Mouse (Mus musculus) neural tube, embryonic 15.5 days (tissue): ENCODE results near the gene Acad11. TPM values are rescaled to one million over a fixed set of nuclear protein-coding genes. Genes with fewer than 3 reads are reported as not detected.

Experiments used
- ATAC-seq: fragments of 200-750 bp; cut with Nextera tagmentation; 2 replicates; pipeline ENCODE4 v1.8.0; 2017; ENCODE audit warnings: mild to moderate bottlenecking, moderate TSS enrichment, moderate library complexity; ENCODE audit not compliant: low FRiP score
- H3K27ac ChIP-seq: fragments of 300-500 bp; sonication (generic); replicated peaks from 2 replicates; pipeline ENCODE4 v1.5.1; 2015; ENCODE audit warnings: mild to moderate bottlenecking, inconsistent platforms
- H3K27me3 ChIP-seq: fragments of 300-500 bp; sonication (generic); replicated peaks from 2 replicates; pipeline ENCODE4 v1.6.1; 2015; ENCODE audit warnings: inconsistent platforms
- H3K36me3 ChIP-seq: fragments of 300-500 bp; sonication (generic); 2 replicates; pipeline ENCODE4 v1.6.1; 2015; ENCODE audit warnings: inconsistent platforms
- H3K4me1 ChIP-seq: fragments of 300-500 bp; sonication (generic); 2 replicates; pipeline ENCODE4 v1.6.1; 2015; ENCODE audit warnings: inconsistent platforms
- H3K4me2 ChIP-seq: fragments of 300-500 bp; sonication (generic); 2 replicates; pipeline ENCODE4 v1.6.1; 2015; ENCODE audit warnings: inconsistent platforms, mild to moderate bottlenecking, moderate library complexity
- H3K4me3 ChIP-seq: fragments of 300-500 bp; sonication (generic); replicated peaks from 2 replicates; pipeline ENCODE4 v1.5.1; 2015; ENCODE audit warnings: mild to moderate bottlenecking, inconsistent platforms
- H3K9ac ChIP-seq: fragments of 300-500 bp; sonication (generic); replicated peaks from 2 replicates; pipeline ENCODE4 v1.6.1; 2015; ENCODE audit warnings: mild to moderate bottlenecking, inconsistent platforms
- H3K9me3 ChIP-seq: fragments of 300-500 bp; sonication (generic); replicated peaks from 2 replicates; pipeline ENCODE4 v1.6.1; 2016; ENCODE audit warnings: inconsistent platforms
- WGBS: fragments of 180-500 bp; shearing (Covaris S2); methylation state at CpG from one replicate; pipeline ENCODE4 v1.1.7; 2015; ENCODE audit warnings: mixed read lengths; 5-methylcytosine and 5-hydroxymethylcytosine counted together
- polyA plus RNA-seq: library from polyadenylated mRNA; unstranded; fragments of >200 nt; fragmentation: Nextera tagmentation; extraction: Ambion mirVana; gene quantifications from 2 replicates; pipeline ENCODE4 v1.2.1, GENCODE M21; 2015

Acad11 gene
- polyA plus RNA-seq, 1 experiment from 2014 or later: 6.4 TPM

- H3K27me3 ChIP-seq: no peaks in the 10 kb centered on the region
- no peak within 1 kb of the TSS for H3K4me3 ChIP-seq
- peaks cover 25% of the 10 kb centered on the region for H3K36me3 ChIP-seq
- no peaks in the 10 kb centered on the region for H3K4me1 ChIP-seq
- H3K27ac ChIP-seq: no peak within 1 kb of the TSS
- no peak within 1 kb of the TSS for H3K9ac ChIP-seq
- H3K4me2 ChIP-seq: no peak within 1 kb of the TSS
- no peak for ATAC-seq
- no peaks in the 10 kb centered on the region for H3K9me3 ChIP-seq
- 73% methylated on average over 2 of the region's 2 CpGs for WGBS
Measured at GRCm38 (mm10) chr9:104040362-104040761, 22.8 kb upstream of the Acad11 start, which contains the start of gene Gm28305. TSS of gene Gm28305 (plus strand) at chr9:104040662.

DNA sequence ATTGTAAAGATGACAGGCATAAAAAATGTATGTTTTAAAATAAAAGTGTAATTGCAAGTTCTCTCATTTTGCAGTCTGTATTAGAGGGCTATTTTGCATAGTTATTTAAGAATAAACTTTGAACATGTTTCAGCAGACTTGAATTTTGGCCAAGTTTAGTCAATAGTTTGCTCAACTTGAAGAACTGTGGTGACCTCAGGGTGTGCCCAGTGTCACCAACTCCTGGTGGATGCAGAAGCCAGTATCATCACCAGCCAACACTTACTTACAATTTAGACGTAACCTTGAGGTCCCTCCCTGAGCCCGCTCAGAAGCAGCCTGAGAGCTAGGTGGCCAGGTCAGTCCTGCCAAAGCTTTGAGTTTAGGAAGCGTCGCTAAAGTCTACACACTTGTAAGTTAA is 19.5 kb upstream of the Acad11 start:
- ATAC-seq: no peak
- Histone ChIP-seq H3K9me3 (no peaks in the 10 kb centered on the region), H3K27ac (no peak overlapping the region), H3K4me3 (no peak overlapping the region), H3K27me3 (no peaks in the 10 kb centered on the region), H3K4me1 (no peaks in the 10 kb centered on the region), H3K36me3 (peaks cover 45% of the 10 kb centered on the region), H3K4me2 (no peak overlapping the region), H3K9ac (no peak overlapping the region)
- 89% methylated on average over 4 of the region's 4 CpGs for WGBS

DNA sequence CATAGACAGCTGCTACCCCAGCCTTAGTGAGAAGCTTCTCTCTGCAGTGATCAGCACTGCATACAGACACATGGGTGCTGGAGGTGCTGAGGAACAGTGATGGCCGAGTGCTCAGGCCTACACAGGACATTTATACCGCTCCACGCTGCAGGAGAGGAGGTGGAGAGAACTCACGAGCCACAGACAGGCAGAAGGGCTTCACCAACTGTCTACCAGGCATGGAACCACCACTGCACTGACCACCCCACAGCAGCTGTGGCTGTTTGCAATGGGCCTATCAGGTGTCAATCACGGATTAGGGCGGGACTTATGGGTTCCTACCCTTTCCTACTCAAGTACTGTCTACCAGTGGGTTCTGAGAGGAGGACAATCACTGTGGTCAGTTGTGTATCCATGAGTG is 12.1 kb upstream of the Acad11 start:
- WGBS: 97% methylated on average over 6 of the region's 6 CpGs
- no peaks in the 10 kb centered on the region for H3K4me1 ChIP-seq
- H3K4me2 ChIP-seq: no peak overlapping the region
- H3K36me3 ChIP-seq: peaks cover 94% of the 10 kb centered on the region
- H3K4me3 ChIP-seq: no peak overlapping the region
- ATAC-seq: no peak
- no peak overlapping the region for H3K27ac ChIP-seq
- H3K9me3 ChIP-seq: no peaks in the 10 kb centered on the region
- H3K27me3 ChIP-seq: no peaks in the 10 kb centered on the region
- no peak overlapping the region for H3K9ac ChIP-seq

DNA sequence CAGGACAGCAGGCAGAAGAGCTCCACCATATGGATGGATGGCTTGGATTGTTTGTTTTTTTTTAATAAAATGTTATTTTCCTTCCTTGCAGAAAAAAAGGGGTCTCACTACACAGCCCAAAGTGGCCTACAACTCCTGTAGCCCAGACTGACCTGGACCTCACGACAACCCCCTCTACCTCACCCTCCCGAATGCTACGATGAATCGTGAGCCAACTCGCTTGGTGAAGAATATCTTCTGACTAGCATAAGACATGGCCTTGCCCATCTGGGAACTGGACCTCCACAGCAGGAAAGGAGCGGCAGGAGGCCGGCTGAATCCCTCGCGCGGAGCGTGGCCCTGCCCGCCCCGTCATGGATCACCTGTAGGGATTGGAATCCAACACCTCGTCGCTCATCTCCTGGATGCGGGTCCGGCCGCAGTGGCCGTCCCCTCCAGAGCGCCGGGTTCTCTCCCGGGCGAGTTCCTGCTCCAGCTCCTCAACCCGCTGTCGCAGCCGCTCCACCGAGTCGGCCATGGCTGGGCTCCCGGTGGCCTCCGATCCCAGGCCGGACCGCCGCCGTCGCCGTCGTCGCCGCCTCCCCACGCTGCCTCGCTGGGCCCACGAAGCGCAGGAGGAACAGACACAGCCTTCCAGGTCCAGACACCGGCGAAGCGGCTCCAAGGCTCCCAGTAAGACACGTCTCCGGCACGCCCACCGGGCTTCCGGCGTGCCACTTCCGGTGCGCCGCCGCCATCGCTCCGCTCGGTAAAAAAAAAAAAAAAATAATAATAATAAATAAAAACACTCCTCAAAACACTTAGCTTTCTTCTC is 540 bp upstream of the Acad11 start, which contains the start of gene Uba5:
TSS of gene Uba5 (minus strand) at position 705 of the 814 bp plus-strand sequence.
- H3K27ac ChIP-seq: peak within 1 kb of the TSS; percentile 85
- peaks cover 21% of the 10 kb centered on the region for H3K4me1 ChIP-seq
- peak within 1 kb of the TSS; percentile 96 for H3K9ac ChIP-seq
- WGBS: under 1% methylated on average over 59 of the region's 59 CpGs
- H3K36me3 ChIP-seq: peaks cover 21% of the 10 kb centered on the region
- ATAC-seq: peak; percentile 87
- H3K27me3 ChIP-seq: no peaks in the 10 kb centered on the region
- H3K4me3 ChIP-seq: peak within 1 kb of the TSS; percentile 99
- H3K4me2 ChIP-seq: peak within 1 kb of the TSS; percentile 86
- no peaks in the 10 kb centered on the region for H3K9me3 ChIP-seq

- Histone ChIP-seq H3K4me1 (peaks cover 21% of the 10 kb centered on the region), H3K27me3 (no peaks in the 10 kb centered on the region), H3K27ac (no peak overlapping the region), H3K4me2 (no peak overlapping the region), H3K36me3 (peaks cover 12% of the 10 kb centered on the region), H3K9ac (no peak overlapping the region), H3K4me3 (no peak overlapping the region), H3K9me3 (no peaks in the 10 kb centered on the region)
- ATAC-seq: no peak
- WGBS: 37% methylated on average over 1 of the region's 1 CpGs
Measured at GRCm38 (mm10) chr9:104064571-104064970, 1.4 kb downstream of the Acad11 start.

DNA sequence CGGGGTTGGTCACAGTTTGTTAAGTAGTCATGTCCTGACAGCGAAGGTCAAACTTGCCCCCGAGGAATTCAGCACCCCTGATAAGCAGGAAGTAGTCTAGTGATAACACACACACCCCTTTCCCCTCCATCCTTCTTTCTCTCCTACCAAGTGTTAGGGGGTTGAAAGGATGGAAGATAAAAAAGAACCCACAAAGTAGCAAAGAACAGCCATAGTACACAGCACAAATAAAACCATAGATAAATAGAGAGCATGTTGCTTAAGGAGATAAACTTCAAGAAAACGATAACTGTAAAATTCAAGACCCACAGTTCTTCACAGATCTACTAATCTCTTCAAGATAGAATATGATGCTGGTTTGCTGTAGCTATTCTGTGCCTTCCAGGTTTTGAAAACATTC is 7.1 kb downstream of the Acad11 start:
- no peak overlapping the region for H3K4me3 ChIP-seq
- H3K4me1 ChIP-seq: no peaks in the 10 kb centered on the region
- H3K9me3 ChIP-seq: no peaks in the 10 kb centered on the region
- H3K4me2 ChIP-seq: no peak overlapping the region
- no peaks in the 10 kb centered on the region for H3K36me3 ChIP-seq
- no peaks in the 10 kb centered on the region for H3K27me3 ChIP-seq
- ATAC-seq: no peak
- WGBS: 86% methylated on average over 4 of the region's 4 CpGs
- no peak overlapping the region for H3K9ac ChIP-seq
- H3K27ac ChIP-seq: no peak overlapping the region

GRCm38 (mm10) chr9:104070863-104071604 is 7.9 kb downstream of the Acad11 start:
- Histone ChIP-seq H3K4me1 (no peaks in the 10 kb centered on the region), H3K9ac (no peak overlapping the region), H3K9me3 (no peaks in the 10 kb centered on the region), H3K4me3 (no peak overlapping the region), H3K27me3 (no peaks in the 10 kb centered on the region), H3K4me2 (no peak overlapping the region), H3K36me3 (no peaks in the 10 kb centered on the region), H3K27ac (no peak overlapping the region)
- no peak for ATAC-seq
- WGBS: 83% methylated on average over 8 of the region's 8 CpGs

- no peak overlapping the region for H3K9ac ChIP-seq
- H3K4me3 ChIP-seq: no peak overlapping the region
- no peak overlapping the region for H3K27ac ChIP-seq
- H3K4me1 ChIP-seq: no peaks in the 10 kb centered on the region
- no peaks in the 10 kb centered on the region for H3K27me3 ChIP-seq
- no peak for ATAC-seq
- H3K4me2 ChIP-seq: no peak overlapping the region
- H3K9me3 ChIP-seq: no peaks in the 10 kb centered on the region
- no peaks in the 10 kb centered on the region for H3K36me3 ChIP-seq
- WGBS: 68% methylated on average over 2 of the region's 2 CpGs
Measured at GRCm38 (mm10) chr9:104075808-104076207, 12.6 kb downstream of the Acad11 start.

- H3K27me3 ChIP-seq: no peaks in the 10 kb centered on the region
- H3K4me2 ChIP-seq: no peak overlapping the region
- ATAC-seq: no peak
- H3K36me3 ChIP-seq: 0 out of 2 replicates have a peak, but pooled peaks cover 6% of the 10 kb centered on the region
- no peaks in the 10 kb centered on the region for H3K4me1 ChIP-seq
- no peak overlapping the region for H3K9ac ChIP-seq
- H3K9me3 ChIP-seq: no peaks in the 10 kb centered on the region
- H3K4me3 ChIP-seq: no peak overlapping the region
- WGBS: 92% methylated on average over 1 of the region's 1 CpGs
- H3K27ac ChIP-seq: no peak overlapping the region
Measured at GRCm38 (mm10) chr9:104078780-104079179, 15.6 kb downstream of the Acad11 start.

- no peak overlapping the region for H3K4me3 ChIP-seq
- no peak overlapping the region for H3K27ac ChIP-seq
- no peak overlapping the region for H3K4me2 ChIP-seq
- ATAC-seq: no peak
- no peak overlapping the region for H3K9ac ChIP-seq
- H3K27me3 ChIP-seq: no peaks in the 10 kb centered on the region
- no peaks in the 10 kb centered on the region for H3K4me1 ChIP-seq
- 0 out of 2 replicates have a peak, but pooled peaks cover 6% of the 10 kb centered on the region for H3K36me3 ChIP-seq
- no peaks in the 10 kb centered on the region for H3K9me3 ChIP-seq
- WGBS: 51% methylated on average over 5 of the region's 5 CpGs
Measured at GRCm38 (mm10) chr9:104079379-104079778, 16.2 kb downstream of the Acad11 start.

- Histone ChIP-seq H3K9me3 (no peaks in the 10 kb centered on the region), H3K4me2 (no peak overlapping the region), H3K27ac (no peak overlapping the region), H3K4me1 (no peaks in the 10 kb centered on the region), H3K9ac (no peak overlapping the region), H3K4me3 (no peak overlapping the region), H3K27me3 (no peaks in the 10 kb centered on the region), H3K36me3 (0 out of 2 replicates have a peak, but pooled peaks cover 10% of the 10 kb centered on the region)
- WGBS: 80% methylated on average over 3 of the region's 3 CpGs
- ATAC-seq: no peak
Measured at GRCm38 (mm10) chr9:104080038-104080437, 16.9 kb downstream of the Acad11 start.
